Comparison of ENCODE assay signal across 8 mouse cellular contexts in genomic region chr12:104952458-104952857, GRCm38 (mm10). TPM values are rescaled to one million over a fixed set of nuclear protein-coding genes. Genes with fewer than 3 reads are reported as not detected.
DNase-seq lines count a peak whose midpoint lies in the region; ATAC-seq and TF ChIP-seq lines count a peak whose summit lies in the region.

No protein-coding gene starts in this region.

- H3K27me3 ChIP-seq in ES-Bruce4 (ENCODE audit: control insufficient read depth, insufficient read depth, low read length, poor library complexity, severe bottlenecking), result no peaks in the 10 kb centered on the region
- peaks cover 4% of the 10 kb centered on the region; the same call in 1 of the 2 replicates for H3K27me3 ChIP-seq in forebrain, embryonic 12.5 days
- H3K27me3 ChIP-seq in lung, embryonic 16.5 days (ENCODE audit: control insufficient read depth, insufficient read depth, low read depth, low read length), result no peaks in the 10 kb centered on the region; the same call in none of the 2 replicates

- ATAC-seq in forebrain, embryonic 12.5 days (ENCODE audit: low FRiP score), result peak; percentile 51; the same call in 1 of the 2 replicates
- ATAC-seq in hematopoietic stem cell, adult 5-6 weeks (replicated peaks in 1 of 2; ENCODE audit: insufficient read depth in 1 of 2, low FRiP score in 2 of 2, low TSS enrichment in 1 of 2, low read depth in 1 of 2, poor library complexity in 2 of 2, severe bottlenecking in 2 of 2), result peak; percentile 83 to 89
- peak; percentile 30; the same call in 1 of the 2 replicates for ATAC-seq in lung, embryonic 16.5 days (ENCODE audit: low read depth)

- no peaks in the 10 kb centered on the region for H3K36me3 ChIP-seq in ES-Bruce4 (ENCODE audit: control insufficient read depth, insufficient read depth, low read length, poor library complexity, severe bottlenecking)
- H3K36me3 ChIP-seq in forebrain, embryonic 12.5 days (replicated peaks), result no peaks in the 10 kb centered on the region
- H3K36me3 ChIP-seq in lung, embryonic 16.5 days (ENCODE audit: control insufficient read depth, insufficient read depth, low read length), result no peaks in the 10 kb centered on the region

- H3K9ac ChIP-seq in ES-Bruce4 (ENCODE audit: low read depth, poor library complexity, severe bottlenecking), result no peak overlapping the region
- H3K9ac ChIP-seq in forebrain, embryonic 12.5 days, result no peak overlapping the region
- H3K9ac ChIP-seq in lung, embryonic 16.5 days (ENCODE audit: low read length), result no peak overlapping the region

- no peaks in the 10 kb centered on the region for H3K9me3 ChIP-seq in ES-Bruce4 (replicated peaks; ENCODE audit: control insufficient read depth, insufficient read depth, low read length, poor library complexity, severe bottlenecking)
- H3K9me3 ChIP-seq in forebrain, embryonic 12.5 days, result no peaks in the 10 kb centered on the region
- H3K9me3 ChIP-seq in lung, embryonic 16.5 days (ENCODE audit: control insufficient read depth, low read length), result no peaks in the 10 kb centered on the region

- no peak overlapping the region for H3K27ac ChIP-seq in ES-Bruce4 (ENCODE audit: insufficient read depth, low read length)
- H3K27ac ChIP-seq in forebrain, embryonic 12.5 days, result no peak overlapping the region
- no peak overlapping the region for H3K27ac ChIP-seq in layer of hippocampus, adult 2 months
- no peak overlapping the region for H3K27ac ChIP-seq in lung, embryonic 16.5 days (ENCODE audit: low read length)

- TF ChIP-seq CTCF in ES-Bruce4 (IDR thresholded peaks at IDR 0.05; ENCODE audit: low read depth, low read length), result peak; percentile 98
- TF ChIP-seq CTCF in layer of hippocampus, adult 2 months (conservative IDR thresholded peaks at IDR 0.05), result peak; percentile 94

- H3K4me1 ChIP-seq in ES-Bruce4 (ENCODE audit: control insufficient read depth, insufficient read depth, low read length), result no peaks in the 10 kb centered on the region
- H3K4me1 ChIP-seq in forebrain, embryonic 12.5 days, result peaks cover 6% of the 10 kb centered on the region; the same call in 1 of the 2 replicates
- H3K4me1 ChIP-seq in lung, embryonic 16.5 days (replicated peaks; ENCODE audit: control insufficient read depth, insufficient read depth, low read length), result no peaks in the 10 kb centered on the region

- DNase-seq in c-Kit-negative CD71-positive TER-119-positive erythroid progenitor cells, embryonic 14.5 days (ENCODE audit: low read depth, low spot score), result peak; percentile 70
- peak; percentile 48 to 80 for DNase-seq in layer of hippocampus, adult 2 months (ENCODE audit: low spot score in 2 of 2)
- peak; percentile 57 for DNase-seq in retina, adult 2 months (ENCODE audit: low read depth, low spot score)
- peak; percentile 84 for DNase-seq in thymus, postnatal 25 days

- no peak for TF ChIP-seq POLR2A in ES-Bruce4 (IDR thresholded peaks at IDR 0.05; ENCODE audit: insufficient read depth, low read length)

- WGBS in forebrain, embryonic 12.5 days, result 14% methylated on average over 5 of the region's 5 CpGs
- WGBS in lung, embryonic 16.5 days, result 15% methylated on average over 5 of the region's 5 CpGs

- H3K4me2 ChIP-seq in forebrain, embryonic 12.5 days, result no peak overlapping the region
- H3K4me2 ChIP-seq in lung, embryonic 16.5 days (ENCODE audit: low read depth, low read length), result no peak overlapping the region

- 0 out of 2 replicates have a peak, but pooled peaks have one; percentile 46 for TF ChIP-seq EP300 in ES-Bruce4 (IDR thresholded peaks at IDR 0.05; ENCODE audit: insufficient read depth, low read depth, low read length)

- H3K4me3 ChIP-seq in ES-Bruce4 (ENCODE audit: low read depth, low read length), result no peak overlapping the region
- no peak overlapping the region for H3K4me3 ChIP-seq in forebrain, embryonic 12.5 days (replicated peaks)
- no peak overlapping the region for H3K4me3 ChIP-seq in layer of hippocampus, adult 2 months
- H3K4me3 ChIP-seq in lung, embryonic 16.5 days (ENCODE audit: low read length), result no peak overlapping the region

RNA-seq across cellular contexts. Expression of gene Syne3, which starts 57.2 kb away (rescaled TPM):
- polyA plus RNA-seq in ES-Bruce4 (2011; ENCODE audit: insufficient read depth, insufficient read length, low read depth, missing spikeins), result 1.2 and 1.9 TPM in 2 replicates
- polyA plus RNA-seq in forebrain, embryonic 12.5 days (2016; fragmentation: Nextera tagmentation; extraction: Ambion mirVana), result 0.13 and 0.14 TPM in 2 replicates
- total RNA-seq in hematopoietic stem cell, adult 5-6 weeks (2017), result 33.1 TPM in 2 replicates
- 1 to 10 TPM; 1.7 to 1.8 TPM for total RNA-seq in layer of hippocampus, adult 2 months (2021)
- 0.74 and 0.91 TPM in 2 replicates for polyA plus RNA-seq in lung, embryonic 16.5 days (2015; fragmentation: Nextera tagmentation; extraction: Ambion mirVana)

Comparison
In these comparisons a context has a peak if more than half of its experiments do, and no peak if none do; other contexts are left out.
1. ATAC-seq: peak in every context shown above with its lines; median percentile 86 in hematopoietic stem cell, adult 5-6 weeks; 51 in forebrain, embryonic 12.5 days; 30 in lung, embryonic 16.5 days.